Mouse (Mus musculus): ENCODE measurements around the gene Gstp3. TPM values are rescaled to one million over a fixed set of nuclear protein-coding genes. Genes with fewer than 3 reads are reported as not detected.
"Not testable (repeated sequence)": the region's sequence is repeated elsewhere in the genome, so short reads cannot be mapped to it uniquely, and the experiment has no call there.

Gene Gstp3
- total RNA-seq, 2 experiments from 2014 or later, result not detected

DNA sequence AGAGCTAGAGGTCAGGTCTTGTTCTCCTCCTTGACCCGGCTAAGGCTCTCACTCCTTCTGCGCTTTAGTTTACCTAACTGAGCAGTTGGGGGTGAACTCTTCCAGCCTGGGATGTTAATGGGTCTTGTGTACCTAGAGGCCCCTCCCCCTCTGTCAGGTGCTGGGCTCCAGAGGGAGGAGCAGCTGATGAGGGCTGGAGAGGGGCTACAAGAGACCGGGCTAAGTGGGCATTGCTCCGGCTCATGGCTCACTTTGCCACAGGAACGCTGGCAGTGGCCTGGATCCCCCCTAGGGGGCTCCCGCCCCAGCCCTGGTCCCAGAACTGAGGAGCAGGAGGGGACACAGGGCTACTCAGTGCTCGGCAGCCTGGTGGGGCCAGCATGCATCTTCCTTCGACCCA, 24.5 kb upstream of the Gstp3 start:
- H3K27ac ChIP-seq, result no peak overlapping the region
- DNase-seq (ENCODE audit: low spot score in 2 of 2), result no peak
- no peak for TF ChIP-seq CTCF (conservative IDR thresholded peaks at IDR 0.05)
- no peak overlapping the region for H3K4me3 ChIP-seq

DNA sequence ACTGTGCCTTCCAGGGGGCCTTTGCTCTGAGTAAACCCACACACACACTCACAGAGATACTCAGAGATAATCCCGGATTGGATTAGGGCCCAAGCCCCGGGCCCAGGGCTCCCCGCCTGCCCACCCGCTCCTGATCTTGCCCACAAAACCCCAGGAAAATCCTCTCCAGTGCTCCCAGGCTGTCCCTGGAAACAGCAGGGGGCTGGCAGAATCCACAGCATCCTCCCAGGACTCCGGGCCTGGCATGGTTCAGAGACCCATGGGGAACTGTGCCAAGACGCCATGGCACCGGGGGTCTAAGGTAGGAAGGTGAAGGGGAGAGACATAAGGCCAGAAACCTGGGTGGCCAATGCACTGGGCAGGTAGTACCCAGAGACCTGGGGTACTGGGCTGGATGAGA, 23.9 kb upstream of the Gstp3 start:
- Histone ChIP-seq H3K4me3 (no peak overlapping the region), H3K27ac (no peak overlapping the region)
- no peak for TF ChIP-seq CTCF (conservative IDR thresholded peaks at IDR 0.05)
- no peak for DNase-seq (ENCODE audit: low spot score in 2 of 2)

DNA sequence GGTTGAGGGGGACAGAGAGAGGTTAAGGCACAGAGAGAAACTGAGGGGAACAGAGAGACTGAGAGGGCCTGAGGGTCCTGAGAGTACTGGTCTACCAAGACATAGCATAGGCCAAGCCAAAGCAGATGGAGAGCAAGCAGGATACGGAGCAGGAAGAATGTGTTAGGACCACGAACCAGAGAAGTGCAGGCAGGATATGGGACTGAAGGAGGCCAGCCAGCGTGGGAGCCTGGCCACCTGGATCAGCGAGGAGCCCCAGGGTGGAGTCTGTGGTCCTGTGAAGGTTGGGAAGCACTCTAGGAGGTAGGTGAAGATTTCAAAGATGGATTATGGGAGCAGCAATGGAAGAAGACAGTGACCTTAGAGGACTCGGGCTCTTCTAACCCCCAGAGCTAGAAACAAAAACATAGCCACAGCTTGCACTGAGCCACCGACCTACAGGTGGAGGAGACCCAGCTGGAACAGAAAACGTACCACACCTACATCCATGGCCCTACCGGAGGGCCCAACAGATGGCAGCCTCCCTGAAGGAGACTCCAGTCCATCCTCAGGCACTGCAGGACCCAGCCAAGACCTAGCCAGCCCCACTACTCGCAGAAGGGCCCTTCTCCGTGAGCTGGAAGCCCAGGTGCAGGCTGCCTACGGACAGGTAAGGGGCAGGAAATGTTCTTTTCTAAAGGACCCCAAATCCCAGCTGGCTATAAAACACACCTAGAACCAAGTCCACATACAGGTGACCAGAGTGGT, 23.0 kb upstream of the Gstp3 start:
- DNase-seq (ENCODE audit: low spot score in 2 of 2), result no peak
- Histone ChIP-seq H3K27ac (no peak overlapping the region), H3K4me3 (no peak overlapping the region)
- TF ChIP-seq CTCF (conservative IDR thresholded peaks at IDR 0.05), result no peak

DNA sequence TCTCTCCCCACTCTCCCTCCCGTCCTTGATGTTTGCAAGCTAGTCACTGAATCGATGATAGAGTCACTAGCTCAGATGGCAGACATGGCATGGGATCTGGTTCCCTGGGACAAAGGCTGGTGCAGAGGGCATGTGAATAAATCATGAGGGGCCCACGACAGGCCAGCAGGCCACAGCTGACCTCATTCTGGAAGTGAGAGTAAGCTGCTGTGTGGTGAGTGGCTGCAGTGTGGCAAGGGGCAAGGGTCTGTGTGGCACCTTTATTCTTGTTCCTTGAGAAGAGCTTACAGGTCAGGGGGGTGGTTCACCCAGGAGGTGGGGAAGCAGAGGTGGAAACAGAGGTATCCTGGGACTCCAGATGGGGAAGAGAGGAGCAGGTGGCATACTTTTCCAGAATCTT, 22.0 kb upstream of the Gstp3 start, which contains the start of gene Cabp2:
Gene Cabp2 (plus strand): TSS at position 185 of the 400 bp plus-strand sequence.
- no peak for TF ChIP-seq CTCF (conservative IDR thresholded peaks at IDR 0.05)
- Histone ChIP-seq H3K4me3 (no peak within 1 kb of the TSS), H3K27ac (no peak within 1 kb of the TSS)
- DNase-seq (ENCODE audit: low spot score in 2 of 2), result no peak

DNA sequence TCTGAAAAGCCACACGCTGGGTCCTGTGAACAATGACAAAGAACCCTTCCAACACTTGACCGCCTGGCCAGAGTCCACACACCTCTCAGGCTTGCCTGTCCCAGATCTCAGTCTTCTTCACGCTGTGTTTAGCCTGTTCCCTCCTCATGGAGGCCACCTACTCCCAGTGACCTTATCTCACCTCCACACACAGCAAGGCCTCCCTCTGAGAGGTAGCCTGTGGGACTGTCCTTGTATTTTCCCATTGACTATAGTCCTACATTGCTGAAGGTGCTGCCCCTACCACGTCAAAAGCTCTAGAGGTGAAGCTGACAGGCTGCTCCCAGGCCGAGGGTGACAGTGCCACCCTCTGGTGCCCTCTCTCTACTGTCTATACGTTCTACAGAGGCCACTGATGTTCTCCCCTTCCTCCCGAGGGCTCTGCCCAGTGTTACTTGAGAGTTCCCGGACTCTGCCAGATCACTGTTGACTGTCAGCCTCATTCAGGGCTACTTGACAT, 21.2 kb upstream of the Gstp3 start:
- no peak for TF ChIP-seq CTCF (conservative IDR thresholded peaks at IDR 0.05)
- Histone ChIP-seq H3K4me3 (no peak overlapping the region), H3K27ac (no peak overlapping the region)
- no peak for DNase-seq (ENCODE audit: low spot score in 2 of 2)

DNA sequence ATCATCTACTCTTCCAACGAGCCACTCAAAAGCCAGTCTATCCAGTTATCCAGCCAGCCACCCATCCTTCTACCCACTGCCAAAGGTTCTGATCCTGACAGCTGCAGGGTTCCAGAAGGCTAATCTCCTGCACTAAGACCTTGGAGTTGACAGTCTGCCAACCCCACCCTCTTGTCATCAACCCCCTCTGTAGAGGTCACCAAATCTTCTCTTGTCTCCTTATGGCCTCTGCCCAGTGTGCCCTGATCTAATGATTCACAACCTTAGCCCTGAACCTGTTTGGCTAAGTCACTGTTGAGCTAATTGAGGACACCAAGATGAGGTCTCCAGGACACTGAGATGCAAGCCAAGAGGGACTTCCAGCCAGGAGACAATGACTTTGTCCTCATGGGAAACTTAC, 20.2 kb upstream of the Gstp3 start:
- no peak for TF ChIP-seq CTCF (conservative IDR thresholded peaks at IDR 0.05)
- no peak for DNase-seq (ENCODE audit: low spot score in 2 of 2)
- no peak overlapping the region for H3K4me3 ChIP-seq
- no peak overlapping the region for H3K27ac ChIP-seq

DNA sequence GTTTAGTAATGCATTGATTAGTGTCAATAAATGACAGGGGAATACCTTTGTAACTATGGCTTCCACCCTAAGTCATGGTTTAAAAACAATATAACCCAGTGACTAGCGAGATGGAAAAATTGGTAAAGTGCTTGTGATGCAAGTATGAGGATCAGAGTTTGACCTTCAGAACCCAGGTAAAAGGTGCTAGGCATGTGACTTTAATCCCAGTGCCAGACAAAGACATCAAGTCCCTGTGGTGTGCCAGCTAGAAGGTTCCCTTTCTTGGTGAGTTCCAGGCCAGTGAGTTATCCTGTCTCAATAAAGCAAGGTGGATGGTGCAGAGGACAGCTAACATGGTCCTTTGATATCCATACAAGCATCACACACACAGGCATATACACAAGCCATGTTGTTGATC, 16.2 kb upstream of the Gstp3 start:
- H3K4me3 ChIP-seq, result no peak overlapping the region
- no peak overlapping the region for H3K27ac ChIP-seq
- TF ChIP-seq CTCF (conservative IDR thresholded peaks at IDR 0.05), result no peak
- DNase-seq (ENCODE audit: low spot score in 2 of 2), result no peak

DNA sequence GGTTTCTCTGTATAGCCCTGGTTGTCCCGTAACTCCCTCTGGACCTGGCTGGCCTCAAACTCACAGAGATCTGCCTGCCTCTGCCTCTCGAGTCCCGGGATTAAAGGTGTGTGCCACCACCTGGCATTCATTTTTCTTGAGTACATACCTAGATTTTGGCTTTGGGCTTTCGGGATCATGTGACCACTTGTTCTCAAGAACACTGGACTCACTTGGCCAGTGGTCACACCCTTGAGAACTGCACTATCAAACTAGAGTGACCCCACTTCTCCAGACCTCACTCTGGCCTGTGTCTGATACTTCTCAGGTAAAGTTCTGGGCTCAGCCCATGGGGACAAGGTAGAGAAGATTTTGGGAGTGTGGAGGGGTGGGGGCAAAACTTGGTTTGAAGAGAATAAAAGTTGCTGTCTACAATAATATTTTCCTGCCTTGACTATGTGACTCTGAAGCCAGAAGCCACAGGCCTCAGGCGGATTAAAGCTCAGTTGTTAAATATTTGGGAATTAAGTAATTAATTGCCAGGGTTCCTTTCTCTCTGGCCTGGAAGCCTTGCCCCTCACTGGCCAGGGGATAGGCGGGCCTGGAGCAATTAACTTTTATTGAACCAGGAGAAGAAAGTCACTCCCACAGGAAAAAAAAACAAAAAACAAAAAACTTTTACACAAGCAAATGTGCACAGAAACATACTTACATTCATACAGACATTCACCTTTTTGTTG, 13.5 kb upstream of the Gstp3 start:
- TF ChIP-seq CTCF (conservative IDR thresholded peaks at IDR 0.05), result no peak
- H3K27ac ChIP-seq, result no peak overlapping the region

DNA sequence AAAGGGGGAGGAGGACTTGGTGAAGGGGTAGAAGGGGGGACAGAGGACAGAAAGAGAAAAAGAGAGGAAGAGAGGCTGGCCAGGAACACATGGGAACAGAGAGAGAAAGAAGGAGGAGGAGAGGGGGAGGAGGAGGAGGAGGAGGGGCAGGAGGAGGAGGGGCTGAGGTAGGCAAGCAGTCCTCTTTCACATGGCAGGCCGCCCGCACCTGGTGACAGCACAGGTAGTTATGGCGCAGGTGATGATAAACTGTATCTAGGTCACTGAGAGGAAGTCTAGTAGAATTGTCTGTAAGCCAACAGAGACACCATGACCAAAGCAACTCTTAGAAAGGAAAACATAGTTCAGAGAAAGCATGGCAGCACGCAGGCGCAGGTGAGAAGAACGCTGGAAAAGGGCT, 12.0 kb upstream of the Gstp3 start:
- Histone ChIP-seq H3K4me3 (no peak overlapping the region), H3K27ac (no peak overlapping the region)
- DNase-seq (ENCODE audit: low spot score in 2 of 2), result no peak
- no peak for TF ChIP-seq CTCF (conservative IDR thresholded peaks at IDR 0.05)

More for the DNA sequence above, 13.5 kb upstream of the Gstp3 start:
- DNase-seq (ENCODE audit: low spot score in 2 of 2), result no peak
- H3K4me3 ChIP-seq, result no peak overlapping the region

DNA sequence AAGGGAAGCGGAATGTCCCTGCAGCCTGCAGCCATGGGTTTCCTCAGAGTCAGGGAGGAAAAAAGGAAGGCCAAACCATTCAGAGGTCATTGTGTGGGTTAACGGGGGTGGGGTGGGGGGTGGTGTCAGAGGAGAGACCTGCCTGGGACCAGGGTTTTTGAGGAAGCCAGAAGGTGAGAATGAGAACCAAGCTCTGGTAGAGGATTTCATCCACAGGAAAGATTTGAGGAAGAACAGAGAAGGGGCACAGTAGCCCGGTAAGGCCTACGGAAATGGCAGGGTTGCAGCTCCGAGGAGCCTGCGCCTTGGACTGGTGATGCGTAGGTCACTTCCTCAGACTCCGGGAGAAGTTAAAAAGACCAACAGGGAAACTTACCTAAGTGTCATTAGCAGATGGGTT, 11.4 kb upstream of the Gstp3 start:
- no peak for DNase-seq (ENCODE audit: low spot score in 2 of 2)
- no peak for TF ChIP-seq CTCF (conservative IDR thresholded peaks at IDR 0.05)
- Histone ChIP-seq H3K4me3 (no peak overlapping the region), H3K27ac (no peak overlapping the region)

DNA sequence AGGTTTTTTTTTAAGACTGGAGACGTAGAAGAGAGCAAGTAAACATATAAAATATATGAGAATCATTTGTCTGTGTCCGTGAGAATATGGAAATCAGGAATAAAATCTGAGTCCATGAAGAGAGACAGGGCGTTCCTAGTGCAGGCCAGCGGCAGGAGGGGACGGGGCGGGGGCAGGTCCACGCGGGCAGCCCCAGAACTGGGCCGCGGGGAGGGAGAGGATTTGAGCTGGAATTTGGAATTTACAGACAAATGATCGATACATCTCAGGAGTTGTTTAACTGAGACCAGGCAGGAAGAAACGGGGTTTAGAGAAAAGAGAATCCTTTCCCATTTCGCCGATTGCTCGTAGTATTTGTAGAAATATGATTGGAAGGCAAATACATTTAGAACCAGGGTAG, 10.9 kb upstream of the Gstp3 start:
- DNase-seq (ENCODE audit: low spot score in 2 of 2), result no peak
- TF ChIP-seq CTCF (conservative IDR thresholded peaks at IDR 0.05), result no peak
- no peak overlapping the region for H3K27ac ChIP-seq
- no peak overlapping the region for H3K4me3 ChIP-seq

DNA sequence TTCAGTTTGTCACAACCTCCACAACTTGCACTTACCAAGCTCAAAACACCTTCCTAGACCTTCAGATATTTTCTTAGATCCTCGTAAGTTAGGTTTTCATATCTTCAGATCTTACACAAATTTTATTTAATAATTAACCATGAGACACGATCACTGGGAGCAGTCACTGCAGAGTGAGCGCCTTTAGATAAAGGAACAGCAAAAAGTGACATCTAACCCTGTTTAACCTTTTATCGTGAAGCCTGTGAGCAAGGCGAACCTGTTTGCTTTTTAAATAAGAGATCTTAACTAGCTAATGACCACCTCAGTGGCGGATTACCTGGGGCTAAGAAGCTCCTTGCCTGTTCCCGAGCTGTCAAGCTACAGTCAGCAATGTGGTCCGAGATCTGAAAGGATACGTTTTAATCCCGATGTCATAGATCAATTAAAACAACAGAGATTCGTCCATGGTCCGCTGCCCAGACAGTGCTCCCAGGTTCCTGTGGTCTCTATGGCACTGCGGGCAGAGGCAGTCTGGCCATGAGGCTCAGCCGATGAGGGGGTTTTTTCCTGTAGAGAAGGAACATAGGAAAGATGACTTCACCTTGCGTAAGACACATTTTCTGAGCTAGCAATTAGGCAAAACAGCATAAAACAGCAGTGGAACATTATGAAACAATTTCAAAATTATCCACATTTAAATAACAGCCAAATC, 9.5 kb upstream of the Gstp3 start:
- no peak for TF ChIP-seq CTCF (conservative IDR thresholded peaks at IDR 0.05)
- no peak for DNase-seq (ENCODE audit: low spot score in 2 of 2)
- H3K4me3 ChIP-seq, result no peak overlapping the region
- no peak overlapping the region for H3K27ac ChIP-seq

DNA sequence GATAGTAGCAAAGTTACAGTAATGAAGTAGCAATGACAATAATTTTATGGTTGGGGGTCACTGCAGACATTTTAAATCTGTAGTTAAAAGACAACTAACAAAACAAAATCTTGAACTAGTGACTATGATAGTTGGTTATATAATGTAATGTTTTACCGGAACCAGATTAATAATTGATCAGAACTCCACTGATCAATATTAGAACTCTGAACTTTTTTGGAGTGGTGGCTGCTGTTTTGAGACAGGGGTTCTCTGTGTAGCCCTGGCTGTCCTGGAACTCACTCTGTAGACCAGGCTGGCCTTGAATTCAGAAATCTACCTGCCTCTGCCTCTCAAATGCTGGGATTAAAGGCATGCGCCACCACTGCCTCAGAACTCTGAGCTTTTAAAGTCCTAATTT, 8.9 kb upstream of the Gstp3 start:
- not testable (repeated sequence) for H3K4me3 ChIP-seq; DNase-seq (ENCODE audit: low spot score in 2 of 2); H3K27ac ChIP-seq
